Mouse (Mus musculus): ENCODE data around the gene Prkn.

- TF ChIP-seq CTCF (IDR thresholded peaks at IDR 0.05; ENCODE audit: low read depth, low read length) (no peak), POLR2A (IDR thresholded peaks at IDR 0.05; ENCODE audit: extremely low read depth, insufficient read depth, low read length) (no peak)
Observed at GRCm38 (mm10) chr17:10901686-10902228, 61.6 kb downstream of the Prkn start.

Data from liver, adult 2 months (tissue).